Mouse (Mus musculus) MEL (cell line): ENCODE measurements around the gene Map3k12.

Experiments used
- CTCF ChIP-seq, 3 experiments: IDR thresholded peaks in 2 of 3; conservative IDR thresholded peaks in 1 of 3; 2 replicates each; pipeline ENCODE4 v1.5.1; 2011 to 2012; ENCODE audit warnings: low read length in 3 of 3, low read depth in 2 of 3, mild to moderate bottlenecking in 2 of 3, improper control_type of control experiment in 1 of 3, inconsistent platforms in 1 of 3, mixed read lengths in 1 of 3, moderate library complexity in 1 of 3; ENCODE audit not compliant: control insufficient read depth in 1 of 3, insufficient read depth in 1 of 3, poor library complexity in 1 of 3, severe bottlenecking in 1 of 3
- EP300 ChIP-seq, 2 experiments: IDR thresholded peaks; 2 replicates each; pipeline ENCODE4 v1.6.1; 2011; ENCODE audit warnings: improper control_type of control experiment in 2 of 2, low read length in 2 of 2, low read depth in 1 of 2, mild to moderate bottlenecking in 1 of 2
- GABPA ChIP-seq: IDR thresholded peaks from 2 replicates; pipeline ENCODE4 v1.6.1; 2012; ENCODE audit warnings: low read depth, mild to moderate bottlenecking, inconsistent platforms, low read length, improper control_type of control experiment, moderate library complexity
- GATA1 ChIP-seq: IDR thresholded peaks from 2 replicates; pipeline ENCODE4 v1.6.1; 2011; ENCODE audit warnings: low read depth, low read length, improper control_type of control experiment
- KAT2A ChIP-seq: conservative IDR thresholded peaks from 2 replicates; pipeline ENCODE4 v1.6.1; 2012; ENCODE audit warnings: low read depth, low read length, improper control_type of control experiment, inconsistent platforms
- MAFK ChIP-seq: IDR thresholded peaks from 2 replicates; pipeline ENCODE4 v1.6.1; 2011; ENCODE audit warnings: low read depth, mild to moderate bottlenecking, low read length, improper control_type of control experiment, borderline replicate concordance
- MYC ChIP-seq: IDR thresholded peaks from 2 replicates; pipeline ENCODE4 v1.6.1; 2011; ENCODE audit warnings: low read depth, mild to moderate bottlenecking, low read length, improper control_type of control experiment, moderate library complexity
- POLR2A ChIP-seq, 2 experiments: IDR thresholded peaks; 2 replicates each; pipeline ENCODE4 v1.6.1; 2011 to 2012; ENCODE audit warnings: low read length in 2 of 2, mild to moderate bottlenecking in 2 of 2, control low read depth in 1 of 2, improper control_type of control experiment in 1 of 2, low read depth in 1 of 2, moderate library complexity in 1 of 2; ENCODE audit not compliant: control insufficient read depth in 1 of 2, insufficient read depth in 1 of 2, poor library complexity in 1 of 2
- POLR2AphosphoS2 ChIP-seq: IDR thresholded peaks from 2 replicates; pipeline ENCODE4 v1.6.1; 2011; ENCODE audit warnings: low read length, improper control_type of control experiment
- RCOR1 ChIP-seq: IDR thresholded peaks from 2 replicates; pipeline ENCODE4 v1.6.1; 2012; ENCODE audit warnings: low read depth, mild to moderate bottlenecking, inconsistent platforms, low read length, improper control_type of control experiment
- SIN3A ChIP-seq: IDR thresholded peaks from 2 replicates; pipeline ENCODE4 v1.6.1; 2012; ENCODE audit warnings: low read length, improper control_type of control experiment, inconsistent platforms
- ZC3H11A ChIP-seq: IDR thresholded peaks from 2 replicates; pipeline ENCODE4 v1.6.1; 2012; ENCODE audit warnings: low read depth, mild to moderate bottlenecking, inconsistent platforms, low read length, improper control_type of control experiment
- ZNF384 ChIP-seq: IDR thresholded peaks from 2 replicates; pipeline ENCODE4 v1.6.1; 2012; ENCODE audit warnings: low read depth, mild to moderate bottlenecking, inconsistent platforms, low read length, improper control_type of control experiment

DNA sequence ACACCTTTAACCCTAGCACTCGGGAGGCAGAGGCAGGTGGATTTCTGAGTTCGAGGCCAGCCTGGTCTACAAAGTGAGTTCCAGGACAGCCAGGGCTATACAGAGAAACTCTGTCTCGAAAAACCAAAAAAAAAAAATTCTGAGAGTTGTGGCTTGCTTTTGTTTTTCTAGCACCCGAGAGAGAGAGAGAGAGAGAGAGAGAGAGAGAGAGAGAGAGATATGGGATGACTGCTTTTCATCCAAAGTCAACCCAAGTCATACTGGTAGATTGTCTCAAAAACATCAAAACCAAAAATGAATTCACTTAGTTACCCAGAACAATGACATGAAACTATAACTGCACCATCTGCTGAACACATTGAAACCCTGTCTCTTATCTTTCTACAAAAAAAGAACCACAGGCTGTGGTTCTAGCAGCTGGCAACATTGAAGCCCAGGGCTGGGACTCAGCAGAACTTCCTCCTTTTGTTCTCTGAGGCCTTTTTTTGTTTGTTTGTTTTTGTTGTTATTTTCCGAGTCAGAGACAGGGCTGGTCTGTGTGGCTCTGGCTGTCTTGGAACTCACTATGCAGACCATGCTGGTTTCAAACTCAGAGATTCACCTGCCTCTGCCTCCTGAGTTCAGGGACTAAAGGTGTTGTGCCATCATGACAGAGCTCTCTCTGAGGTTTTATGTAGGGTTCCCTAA lies 58.7 kb downstream of the Map3k12 start:
- TF ChIP-seq MAFK (no peak), RCOR1 (peak; percentile 79), MYC (peak; percentile 88), POLR2A (IDR thresholded peaks at IDR 0.05; ENCODE audit: control insufficient read depth in 1 of 2, insufficient read depth in 1 of 2, low read depth in 1 of 2, low read length in 2 of 2, poor library complexity in 1 of 2) (no peak), CTCF (IDR thresholded peaks at IDR 0.05 in 2 of 3, conservative IDR thresholded peaks at IDR 0.05 in 1 of 3; ENCODE audit: control insufficient read depth in 1 of 3, insufficient read depth in 1 of 3, low read depth in 2 of 3, low read length in 3 of 3, poor library complexity in 1 of 3, severe bottlenecking in 1 of 3) (no peak; a peak in 1 of 6 replicates), POLR2AphosphoS2 (no peak), ZNF384 (peak; percentile 88), KAT2A (no peak), GABPA (no peak), SIN3A (peak; percentile 89), ZC3H11A (no peak), EP300 (IDR thresholded peaks at IDR 0.05; ENCODE audit: low read depth in 1 of 2, low read length in 2 of 2) (peak; percentile 84 to 90), GATA1 (peak; percentile 93)
